Mouse (Mus musculus) midbrain, embryonic 11.5 days (tissue): Measurements from ENCODE around the gene Rad9a. TPM values are rescaled to one million over a fixed set of nuclear protein-coding genes. Genes with fewer than 3 reads are reported as not detected.

Experiments used
- ATAC-seq: fragments of 200-750 bp; cut with Nextera tagmentation; 2 replicates; pipeline ENCODE4 v1.8.0; 2017; ENCODE audit warnings: moderate TSS enrichment, moderate library complexity; ENCODE audit not compliant: low FRiP score
- DNase-seq: peaks from one replicate; pipeline ENCODE4 v3.0.0; 2015; ENCODE audit warnings: low spot score; ENCODE audit errors: missing footprints
- H3K27ac ChIP-seq: fragments of 300-500 bp; sonication (generic); 2 replicates; pipeline ENCODE4 v1.5.1; 2014; ENCODE audit warnings: low read depth, low read length
- H3K27me3 ChIP-seq: fragments of 300-500 bp; sonication (generic); 2 replicates; pipeline ENCODE4 v1.6.1; 2014; ENCODE audit warnings: mild to moderate bottlenecking, low read length, moderate library complexity, mixed read lengths; ENCODE audit not compliant: control insufficient read depth, insufficient read depth
- H3K36me3 ChIP-seq: fragments of 300-500 bp; sonication (generic); 2 replicates; pipeline ENCODE4 v1.6.1; 2014; ENCODE audit warnings: mild to moderate bottlenecking, low read length, moderate library complexity, mixed read lengths; ENCODE audit not compliant: control insufficient read depth, insufficient read depth
- H3K4me1 ChIP-seq: fragments of 300-500 bp; sonication (generic); 2 replicates; pipeline ENCODE4 v1.6.1; 2014; ENCODE audit warnings: low read length; ENCODE audit not compliant: control insufficient read depth, insufficient read depth
- H3K4me2 ChIP-seq: fragments of 300-500 bp; sonication (generic); 2 replicates; pipeline ENCODE4 v1.6.1; 2014; ENCODE audit warnings: mild to moderate bottlenecking, moderate library complexity
- H3K4me3 ChIP-seq: fragments of 300-500 bp; sonication (generic); 2 replicates; pipeline ENCODE4 v1.5.1; 2014; ENCODE audit warnings: low read depth, low read length
- H3K9ac ChIP-seq: fragments of 300-500 bp; sonication (generic); 2 replicates; pipeline ENCODE4 v1.6.1; 2014; ENCODE audit warnings: low read length
- H3K9me3 ChIP-seq: fragments of 300-500 bp; sonication (generic); 2 replicates; pipeline ENCODE4 v1.6.1; 2016; ENCODE audit warnings: low read length; ENCODE audit not compliant: control insufficient read depth
- WGBS: fragments of 180-500 bp; shearing (Covaris S2); extraction: QIAGEN DNeasy Blood & Tissue Kit; methylation state at CpG from one replicate; pipeline ENCODE4 v1.1.7; 2014; 5-methylcytosine and 5-hydroxymethylcytosine counted together
- polyA plus RNA-seq: library from polyadenylated mRNA; unstranded; fragments of >200 nt; fragmentation: Nextera tagmentation; extraction: Ambion mirVana; gene quantifications from 2 replicates; pipeline ENCODE4 v1.2.1, GENCODE M21; 2014

Rad9a gene
- polyA plus RNA-seq, 1 experiment from 2014 or later = 42.4 TPM

- Histone ChIP-seq H3K9me3 (no peaks in the 10 kb centered on the region), H3K36me3 (peaks cover 4% of the 10 kb centered on the region; the same call in 1 of the 2 replicates), H3K4me3 (no peak overlapping the region), H3K27ac (no peak overlapping the region), H3K4me2 (no peak overlapping the region), H3K4me1 (peaks cover 12% of the 10 kb centered on the region), H3K27me3 (no peaks in the 10 kb centered on the region), H3K9ac (no peak overlapping the region)
- DNase-seq (no peak), ATAC-seq (no peak)
- 83% methylated on average over 2 of the region's 2 CpGs for WGBS
These were observed 36.7 kb downstream of the Rad9a start for GRCm38 (mm10) chr19:4164721-4165120.

DNA sequence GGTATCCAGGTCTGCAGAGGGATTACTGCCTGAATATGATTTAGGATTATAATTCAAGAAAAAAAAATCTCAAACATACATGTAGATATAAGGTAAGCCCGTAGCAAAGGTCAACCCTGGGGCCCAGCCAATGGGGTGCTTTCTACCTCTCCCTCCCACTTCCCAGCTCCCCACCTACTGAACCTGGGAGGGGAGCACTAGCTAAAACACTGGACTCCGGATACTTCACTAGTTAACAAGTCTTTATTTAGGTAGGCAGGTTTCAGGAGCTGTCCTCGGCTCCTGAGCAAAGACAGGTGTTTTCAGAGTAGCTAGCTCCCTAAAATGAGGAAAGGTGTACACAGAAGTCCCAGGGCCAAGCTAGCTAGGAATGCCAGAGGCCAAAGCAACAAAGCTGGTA is 37.4 kb downstream of the Rad9a start:
- peaks cover 9% of the 10 kb centered on the region; the same call in 1 of the 2 replicates for H3K36me3 ChIP-seq
- H3K4me3 ChIP-seq = no peak overlapping the region
- H3K9ac ChIP-seq = no peak overlapping the region
- no peak overlapping the region for H3K27ac ChIP-seq
- no peak overlapping the region for H3K4me2 ChIP-seq
- H3K4me1 ChIP-seq = peaks cover 12% of the 10 kb centered on the region
- 79% methylated on average over 3 of the region's 3 CpGs for WGBS
- H3K27me3 ChIP-seq = no peaks in the 10 kb centered on the region
- H3K9me3 ChIP-seq = no peaks in the 10 kb centered on the region
- DNase-seq (no peak), ATAC-seq (no peak)

- no peaks in the 10 kb centered on the region for H3K9me3 ChIP-seq
- peak overlapping the region; percentile 57 for H3K4me2 ChIP-seq
- no peaks in the 10 kb centered on the region for H3K27me3 ChIP-seq
- peak overlapping the region; percentile 72 for H3K9ac ChIP-seq
- H3K4me1 ChIP-seq = peaks cover 12% of the 10 kb centered on the region
- 34% methylated on average over 4 of the region's 4 CpGs for WGBS
- H3K36me3 ChIP-seq = peaks cover 10% of the 10 kb centered on the region; the same call in 1 of the 2 replicates
- ATAC-seq (peak; percentile 43; the same call in 1 of the 2 replicates), DNase-seq (no peak)
- peak overlapping the region; percentile 51 for H3K4me3 ChIP-seq
- H3K27ac ChIP-seq = peak overlapping the region; percentile 52
These were observed 37.9 kb downstream of the Rad9a start for GRCm38 (mm10) chr19:4163543-4163887.

GRCm38 (mm10) chr19:4162646-4163542 is 38.6 kb downstream of the Rad9a start, which contains the start of gene Rps6kb2:
Gene Rps6kb2, minus strand, starts transcription at chr19:4163354.
- Histone ChIP-seq H3K4me3 (peak within 1 kb of the TSS; percentile 51), H3K9ac (peak within 1 kb of the TSS; percentile 72), H3K9me3 (no peaks in the 10 kb centered on the region), H3K27ac (peak within 1 kb of the TSS; percentile 52), H3K27me3 (no peaks in the 10 kb centered on the region), H3K36me3 (peaks cover 14% of the 10 kb centered on the region; the same call in 1 of the 2 replicates), H3K4me2 (peak within 1 kb of the TSS; percentile 57), H3K4me1 (peaks cover 12% of the 10 kb centered on the region)
- peak; percentile 91 for ATAC-seq
- DNase-seq = peak; percentile 99
- WGBS = 7% methylated on average over 42 of the region's 42 CpGs

DNA sequence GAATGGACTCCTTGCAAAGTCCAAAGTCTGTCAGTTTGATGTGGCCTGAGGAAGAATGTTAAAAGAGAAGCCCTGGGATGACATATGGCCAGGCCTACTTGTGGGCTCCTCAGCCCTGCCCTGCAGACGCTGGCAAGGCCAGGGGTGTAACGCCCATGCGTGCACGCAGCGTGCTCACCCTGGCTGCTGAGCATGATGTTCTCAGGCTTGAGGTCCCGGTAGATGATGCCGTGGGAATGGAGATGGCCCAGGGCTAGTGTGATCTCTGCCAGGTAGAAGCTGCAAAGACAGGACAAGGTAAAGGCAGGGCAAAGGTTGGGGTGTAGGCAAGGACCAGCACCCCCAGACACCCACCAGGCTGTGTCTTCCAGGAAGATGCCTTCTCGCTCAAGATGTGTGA is 42.4 kb downstream of the Rad9a start:
- H3K36me3 ChIP-seq = peaks cover 27% of the 10 kb centered on the region; the same call in 1 of the 2 replicates
- no peak for ATAC-seq
- 94% methylated on average over 8 of the region's 8 CpGs for WGBS
- H3K9ac ChIP-seq = no peak overlapping the region
- no peak overlapping the region for H3K4me3 ChIP-seq
- no peak for DNase-seq
- H3K4me1 ChIP-seq = peaks cover 12% of the 10 kb centered on the region
- H3K27me3 ChIP-seq = no peaks in the 10 kb centered on the region
- H3K4me2 ChIP-seq = no peak overlapping the region
- H3K27ac ChIP-seq = no peak overlapping the region
- no peaks in the 10 kb centered on the region for H3K9me3 ChIP-seq

DNA sequence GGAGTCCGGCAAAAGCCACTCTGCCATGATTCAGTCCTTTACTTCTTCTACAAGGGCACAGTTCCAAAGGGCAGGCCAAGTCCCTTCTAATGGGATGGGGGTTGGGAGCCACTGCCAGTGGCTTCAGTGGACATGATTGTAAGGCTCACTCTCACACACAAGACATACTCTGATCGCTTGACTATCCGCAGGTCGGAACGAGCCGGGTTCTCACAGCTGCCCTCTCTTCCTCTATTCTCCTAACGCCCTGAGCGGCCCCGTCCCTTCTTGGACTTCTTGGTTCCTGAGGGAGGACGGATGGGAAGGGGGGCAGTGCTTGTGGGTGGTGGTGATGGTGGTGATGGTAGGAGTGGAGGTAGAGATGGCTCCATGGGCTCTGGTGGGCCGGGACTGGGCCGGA is 44.7 kb downstream of the Rad9a start:
- no peaks in the 10 kb centered on the region for H3K4me1 ChIP-seq
- no peak overlapping the region for H3K9ac ChIP-seq
- WGBS = 93% methylated on average over 12 of the region's 12 CpGs
- no peak overlapping the region for H3K4me2 ChIP-seq
- no peaks in the 10 kb centered on the region for H3K27me3 ChIP-seq
- H3K9me3 ChIP-seq = no peaks in the 10 kb centered on the region
- no peak for ATAC-seq
- H3K36me3 ChIP-seq = peaks cover 27% of the 10 kb centered on the region; the same call in 1 of the 2 replicates
- no peak for DNase-seq
- H3K27ac ChIP-seq = no peak overlapping the region
- no peak overlapping the region for H3K4me3 ChIP-seq

DNA sequence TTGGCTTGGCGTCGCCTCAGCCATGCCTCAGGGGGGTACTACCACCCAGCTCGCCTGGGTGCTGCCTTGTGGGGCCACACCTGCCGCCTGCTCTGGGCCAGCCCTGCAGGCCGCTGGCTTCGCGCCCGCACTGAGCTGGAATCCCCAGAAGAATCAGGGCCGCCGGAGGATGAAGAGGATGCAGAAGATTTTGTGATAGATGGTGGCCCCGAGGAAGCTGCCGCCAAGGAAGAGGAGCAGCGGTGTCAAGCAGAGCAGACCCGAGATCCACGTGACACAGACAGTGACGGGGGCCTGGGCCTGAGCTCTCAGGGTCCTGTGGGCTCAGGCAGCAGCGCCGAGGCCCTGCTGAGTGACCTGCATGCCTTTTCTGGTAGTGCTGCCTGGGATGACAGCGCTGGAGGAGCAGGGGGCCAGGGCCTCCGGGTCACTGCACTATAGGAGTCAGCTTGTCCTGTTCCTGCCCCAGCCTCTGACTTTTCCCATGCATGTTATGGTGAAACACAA is 45.3 kb downstream of the Rad9a start:
- 69% methylated on average over 20 of the region's 20 CpGs for WGBS

GRCm38 (mm10) chr19:4155223-4156072 is 46.0 kb downstream of the Rad9a start:
- Histone ChIP-seq H3K4me2 (no peak overlapping the region), H3K9ac (no peak overlapping the region), H3K36me3 (peaks cover 30% of the 10 kb centered on the region), H3K9me3 (no peaks in the 10 kb centered on the region), H3K4me1 (no peaks in the 10 kb centered on the region), H3K4me3 (no peak overlapping the region), H3K27me3 (no peaks in the 10 kb centered on the region), H3K27ac (no peak overlapping the region; the same call in 1 of the 2 replicates)
- 78% methylated on average over 6 of the region's 6 CpGs for WGBS
- DNase-seq (no peak), ATAC-seq (no peak)

More for the DNA sequence above, 45.3 kb downstream of the Rad9a start:
- H3K4me1 ChIP-seq = no peaks in the 10 kb centered on the region
- no peaks in the 10 kb centered on the region for H3K27me3 ChIP-seq
- H3K4me3 ChIP-seq = no peak overlapping the region
- ATAC-seq = no peak
- peaks cover 27% of the 10 kb centered on the region; the same call in 1 of the 2 replicates for H3K36me3 ChIP-seq
- H3K9ac ChIP-seq = no peak overlapping the region
- no peak for DNase-seq
- no peak overlapping the region for H3K4me2 ChIP-seq
- H3K9me3 ChIP-seq = no peaks in the 10 kb centered on the region
- H3K27ac ChIP-seq = no peak overlapping the region; the same call in 1 of the 2 replicates
